Mouse (Mus musculus) gastrocnemius, postnatal 14 days (tissue): Measurements from ENCODE around the gene Engase. TPM values are rescaled to one million over a fixed set of nuclear protein-coding genes. Genes with fewer than 3 reads are reported as not detected.

Experiments
- DNase-seq: peaks from one replicate; pipeline ENCODE4 v3.0.0; 2021; ENCODE audit warnings: mixed read lengths
- intact Hi-C: fragments of 180-260 bp; cut with DNase I; formaldehyde crosslinking; loops from one replicate; pipeline ENCODE4 v1.15.1; 2025; ENCODE audit warnings: low total_unique reads
- total RNA-seq, 2 experiments: library from RNA; stranded (reverse); gene quantifications; 2 replicates each; pipeline ENCODE4 v1.2.3; 2021

The Engase gene
- total RNA-seq, 2 experiments from 2014 or later = 13.1 to 13.5 TPM

DNA sequence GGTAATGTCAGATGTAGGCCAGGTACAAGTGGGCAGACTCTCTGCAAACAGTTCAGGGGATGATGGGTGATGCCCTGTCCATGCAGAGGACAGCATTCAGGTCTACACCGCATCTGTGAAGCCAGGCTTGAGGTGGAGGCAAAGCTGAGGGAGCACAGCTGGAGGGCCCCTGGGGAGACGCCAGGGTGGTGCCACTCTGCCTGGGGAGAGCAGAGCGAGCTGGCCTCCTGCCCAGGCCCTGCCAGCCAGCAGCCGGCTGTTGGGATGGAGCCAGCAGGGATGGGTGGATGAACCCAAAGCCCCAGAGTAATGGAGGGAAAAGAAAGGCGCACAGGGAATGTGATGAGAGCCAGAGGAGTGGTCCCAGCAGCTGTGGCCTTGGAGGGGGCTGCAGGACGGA, 35.2 kb downstream of the Engase start:
- intact Hi-C loops = no loop called here
- DNase-seq = peak; percentile 48

DNA sequence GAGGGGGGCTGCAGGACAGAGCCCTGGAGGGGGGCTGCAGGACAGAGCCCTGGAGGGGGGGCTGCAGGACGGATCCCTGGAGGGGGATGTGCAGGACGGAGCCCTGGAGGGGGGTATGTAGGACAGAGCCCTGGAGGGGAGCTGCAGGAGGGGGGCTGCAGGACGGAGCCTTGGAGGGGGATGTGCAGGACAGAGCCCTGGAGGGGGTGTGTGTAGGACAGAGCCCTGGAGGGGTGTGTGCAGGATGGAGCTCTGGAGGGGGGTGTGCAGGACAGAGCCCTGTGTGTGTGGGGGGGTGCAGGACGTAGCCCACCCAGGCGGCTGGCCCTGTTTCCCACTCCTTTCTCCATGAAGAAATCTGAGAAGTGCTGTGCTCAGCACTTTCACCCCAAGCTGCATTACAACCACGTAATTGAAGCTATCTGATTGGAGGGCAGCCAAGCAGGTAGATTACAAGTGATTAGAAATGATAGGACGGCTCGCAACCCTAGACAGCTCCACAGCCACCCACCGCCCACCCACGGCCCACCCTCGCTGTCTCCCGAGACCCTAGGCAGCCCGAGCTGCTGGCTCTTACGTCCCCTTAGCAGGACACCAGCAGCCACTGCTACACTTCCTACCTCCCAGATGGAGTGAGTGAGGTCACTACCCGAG, 35.8 kb downstream of the Engase start:
- intact Hi-C loops = no loop called here
- no peak for DNase-seq

DNA sequence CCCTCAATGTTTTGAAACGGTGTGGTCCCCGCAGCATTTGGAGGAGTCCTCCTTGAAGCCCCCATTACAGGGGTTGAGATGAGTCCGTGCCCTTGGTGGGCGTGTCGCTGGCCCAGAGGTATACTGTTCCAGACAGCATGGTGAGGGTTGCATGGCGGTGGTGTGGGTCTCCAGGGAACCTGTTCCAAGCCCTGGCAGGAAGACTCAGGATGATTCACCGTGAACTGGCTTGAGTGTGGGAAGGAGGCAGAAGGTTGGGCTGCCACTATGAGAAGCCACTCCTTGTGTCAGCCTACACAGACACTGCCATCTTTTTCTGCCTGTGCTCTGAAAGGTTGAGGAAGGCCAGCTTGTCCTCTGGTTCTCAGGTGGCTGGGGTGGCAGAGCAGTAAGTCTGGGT, 41.3 kb downstream of the Engase start:
- DNase-seq = no peak
- intact Hi-C loops = no loop called here

DNA sequence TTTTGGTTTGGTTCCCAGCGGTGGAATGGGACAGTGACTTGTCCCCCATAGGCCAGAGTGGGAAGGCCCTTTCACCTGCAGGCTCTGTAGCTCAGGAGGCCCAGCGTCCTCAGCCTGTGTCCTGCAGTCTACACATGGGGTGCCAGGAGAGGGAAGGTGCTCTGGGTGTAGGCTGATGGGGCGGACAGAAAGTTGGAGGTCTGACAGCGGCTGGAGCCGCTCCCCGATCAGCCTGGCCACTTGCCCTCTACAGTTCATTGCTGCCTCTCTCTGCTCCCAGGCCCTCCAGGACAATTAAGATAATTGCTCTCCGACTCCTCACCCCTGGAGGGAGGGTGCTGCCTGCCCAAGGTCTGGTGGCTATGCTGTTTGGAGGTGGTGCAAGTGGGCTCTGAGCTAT, 42.1 kb downstream of the Engase start:
- intact Hi-C loops = no loop called here
- DNase-seq = no peak

DNA sequence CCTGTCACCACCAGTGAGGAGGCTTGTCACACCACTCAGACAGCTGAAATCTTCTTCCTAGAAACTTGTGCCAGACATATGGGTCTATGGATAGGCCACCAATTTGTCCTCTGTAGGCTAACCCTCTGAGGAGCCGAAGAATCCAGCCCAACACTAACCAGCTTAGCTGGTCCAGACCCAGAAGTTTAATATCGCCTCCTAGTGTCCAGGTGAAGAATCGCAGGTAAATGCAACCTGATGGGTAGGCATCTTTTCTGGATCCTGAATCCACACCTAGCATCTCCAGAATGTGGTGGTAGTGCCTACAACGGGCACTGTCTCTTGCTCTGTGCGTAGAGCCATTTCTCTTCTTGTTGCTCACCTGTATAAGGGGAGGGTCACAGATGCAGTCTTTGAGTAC, 43.6 kb downstream of the Engase start:
- no peak for DNase-seq
- intact Hi-C loops = no loop called here

DNA sequence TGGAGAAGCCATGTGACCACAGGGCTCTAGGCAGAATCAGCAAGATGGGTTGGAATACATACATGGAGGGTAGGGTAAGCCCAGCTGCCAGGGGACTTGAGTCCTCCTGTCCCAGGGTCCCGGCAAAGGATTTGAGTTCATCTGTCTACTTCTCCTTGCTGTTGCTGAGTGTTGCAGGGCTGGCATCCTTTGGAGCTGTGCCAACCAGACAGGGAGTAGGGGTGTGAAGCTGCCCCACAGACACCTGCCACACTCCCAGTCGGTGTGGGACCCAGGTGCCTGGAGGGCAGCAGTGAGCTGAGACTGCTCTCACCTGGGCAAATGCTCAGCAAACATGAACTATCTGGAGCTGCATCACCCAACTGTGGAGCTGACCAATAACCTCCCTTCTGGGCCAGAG, 44.3 kb downstream of the Engase start:
- intact Hi-C loops = no loop called here
- no peak for DNase-seq

DNA sequence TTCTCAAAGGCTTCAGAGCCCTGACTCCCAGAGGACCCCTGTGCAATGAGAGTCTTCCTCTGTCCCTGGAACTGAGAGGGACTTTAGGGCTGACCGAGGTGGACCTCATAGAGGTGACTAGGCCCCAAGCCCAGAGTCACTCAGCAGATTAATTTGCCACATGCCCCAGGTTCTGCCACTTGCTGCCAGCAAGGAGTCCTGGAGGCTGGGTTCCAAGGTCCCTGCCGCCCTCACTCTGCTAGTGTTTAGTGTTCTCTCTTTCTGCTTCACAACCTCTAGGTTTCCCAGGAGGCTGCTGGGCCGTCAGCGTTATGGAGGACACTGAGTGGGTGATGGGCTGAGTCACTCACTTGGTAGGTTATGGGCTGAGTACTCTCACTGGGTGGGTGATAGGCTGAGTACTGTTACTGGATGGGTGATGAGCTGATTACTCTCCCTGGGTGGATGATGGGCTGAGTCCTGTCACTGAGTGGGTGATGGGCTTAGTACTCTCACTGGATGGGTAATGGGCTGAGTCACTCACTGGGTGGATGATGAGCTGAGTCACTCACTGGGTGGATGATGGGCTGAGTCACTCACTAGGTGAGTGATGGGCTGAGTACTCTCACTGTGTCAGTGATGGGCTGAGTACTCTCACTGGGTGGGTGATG, 47.0 kb downstream of the Engase start:
- no peak for DNase-seq
- intact Hi-C loops = no loop called here

DNA sequence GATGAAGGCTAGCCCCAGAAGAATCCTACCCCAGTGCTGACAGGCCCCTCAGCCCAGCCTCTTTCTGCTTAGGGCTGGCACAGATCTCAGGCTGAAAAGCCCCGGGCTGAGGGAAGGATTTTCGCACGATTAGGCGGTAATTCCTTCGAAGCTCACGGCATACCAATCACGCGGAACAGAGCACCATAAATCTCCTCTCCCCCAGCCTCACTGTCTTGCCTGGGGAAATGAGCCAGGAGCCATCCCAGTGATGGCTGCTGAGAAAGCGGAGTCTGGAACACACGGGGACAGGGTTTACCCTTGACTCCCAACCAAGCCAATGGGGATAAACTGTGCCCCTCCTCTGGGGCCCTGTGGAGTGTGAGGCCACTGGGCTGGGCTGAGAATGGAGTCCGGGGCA, 48.4 kb downstream of the Engase start:
- intact Hi-C loops = no loop called here
- no peak for DNase-seq

DNA sequence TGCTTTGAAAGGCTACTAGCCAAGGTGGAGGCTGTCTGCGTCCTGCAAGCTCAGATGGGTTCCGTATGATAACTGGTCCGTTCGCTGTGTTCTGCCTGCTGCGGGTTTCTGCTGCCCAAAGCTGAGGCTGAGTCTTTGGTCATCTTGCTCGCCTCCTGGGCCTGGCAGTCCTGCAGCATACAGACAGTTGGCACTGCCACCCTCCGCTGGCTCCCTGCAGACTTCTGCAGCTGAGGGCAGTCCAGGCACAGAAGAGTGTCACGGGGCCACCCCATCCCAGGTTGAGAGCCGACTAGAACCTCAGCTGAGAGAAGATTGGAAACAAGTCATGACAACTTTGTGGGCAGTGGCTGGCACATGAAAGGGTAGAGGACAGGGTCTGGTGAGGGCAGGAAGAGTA, 52.1 kb downstream of the Engase start:
- intact Hi-C loops = no loop called here
- DNase-seq = no peak

DNA sequence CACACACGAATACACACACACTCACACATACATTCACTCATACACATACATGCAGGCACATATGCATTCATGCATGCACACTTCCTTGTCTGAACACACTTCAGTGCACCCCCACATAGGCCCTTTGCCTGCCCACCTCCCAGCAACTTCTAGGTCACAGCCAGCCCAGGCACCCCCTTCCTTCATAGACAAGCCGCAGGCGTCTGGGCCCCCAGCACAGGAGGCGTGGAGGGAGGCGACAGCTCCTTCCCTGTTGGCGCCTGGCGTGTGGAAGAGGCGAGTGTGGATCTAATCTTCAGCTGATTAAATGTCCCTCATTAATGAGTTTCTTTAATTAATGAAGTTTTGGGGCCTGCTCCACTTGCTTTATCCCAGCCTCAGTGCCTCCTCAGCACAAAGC, 53.7 kb downstream of the Engase start:
- intact Hi-C loops = no loop called here
- no peak for DNase-seq

DNA sequence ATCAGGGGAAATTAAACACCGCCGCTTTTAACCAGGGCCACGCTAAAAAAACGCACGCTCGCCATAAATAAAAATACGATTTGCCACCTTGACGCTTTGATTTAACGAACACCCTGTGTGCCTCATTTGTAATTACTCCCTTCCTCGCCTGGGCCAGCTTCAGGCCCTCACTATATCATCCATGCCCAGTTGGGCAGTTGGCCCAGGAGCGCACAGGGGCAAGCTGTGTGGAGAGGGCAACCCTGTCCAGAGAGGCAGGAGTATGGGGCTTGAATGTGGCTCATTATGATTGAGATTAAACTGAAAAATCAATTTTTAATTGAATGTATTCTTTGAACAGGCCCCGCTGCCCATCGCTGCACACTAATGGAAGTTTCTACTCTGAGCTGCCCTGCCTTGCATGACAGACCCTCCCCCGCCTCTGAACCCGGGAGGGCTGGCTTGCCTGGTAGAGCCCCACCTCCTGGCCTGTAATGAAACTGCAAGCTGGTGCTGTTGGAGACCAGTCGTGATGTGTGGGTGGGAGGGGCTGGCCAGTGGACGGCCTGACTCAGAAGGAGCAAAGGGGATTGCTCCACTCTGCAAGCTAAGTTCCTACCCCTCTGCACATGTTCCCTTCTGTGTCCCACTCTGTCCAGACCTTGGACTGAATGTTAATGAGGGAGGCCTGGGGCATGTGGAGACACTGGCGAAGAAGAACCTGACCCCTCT, 57.9 kb downstream of the Engase start:
- peak; percentile 59 for DNase-seq
- intact Hi-C loops = no loop called here

DNA sequence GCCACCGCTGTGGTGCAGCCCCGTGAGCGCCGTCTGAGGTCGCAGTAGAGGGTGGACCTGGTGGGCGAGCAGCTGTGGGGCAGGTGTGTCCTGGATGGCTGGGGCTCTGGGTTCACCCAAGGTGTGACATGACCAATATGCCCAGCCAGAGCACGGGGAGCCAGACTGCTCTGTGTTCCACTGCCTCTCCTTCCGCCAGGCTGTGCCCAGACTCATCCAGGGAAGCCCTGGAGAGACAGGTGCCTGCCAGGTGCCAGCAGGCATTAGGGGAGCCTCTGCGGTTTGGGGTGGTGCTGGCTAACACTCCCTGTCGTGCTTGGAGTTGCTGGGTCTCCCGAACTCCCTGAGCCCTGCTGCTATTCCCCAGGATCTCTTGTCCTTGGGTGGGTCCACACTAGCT, 61.4 kb downstream of the Engase start:
- intact Hi-C loops = no loop called here
- no peak for DNase-seq

Other genes starting within 250 kb of the Engase start
- gene Cyth1, start 228.2 kb upstream of the Engase start, total RNA-seq = 10 to 100 TPM; 23.3 to 31.2 TPM
- gene Usp36, start 186.6 kb upstream of the Engase start, total RNA-seq = 1 to 10 TPM; 9.8 TPM
- gene Cep295nl, start 134.3 kb upstream of the Engase start, total RNA-seq = 1 to 10 TPM; 1.3 TPM
- 100 to 1,000 TPM; 119 to 133 TPM for gene Timp2, start 121.1 kb upstream of the Engase start, total RNA-seq
- gene Lgals3bp, start 74.7 kb upstream of the Engase start, total RNA-seq = 10 to 100 TPM; 11.0 to 11.9 TPM
- 10 to 100 TPM; 11.0 to 11.7 TPM for gene Cant1, start 57.7 kb upstream of the Engase start, total RNA-seq
- 10 to 100 TPM; 26.4 to 30.2 TPM for gene C1qtnf1, start 48.6 kb upstream of the Engase start, total RNA-seq